Mouse (Mus musculus) bone marrow macrophage, adult 2 months (primary cell): Measurements from ENCODE around the gene Sh3d21. TPM values are rescaled to one million over a fixed set of nuclear protein-coding genes. Genes with fewer than 3 reads are reported as not detected.
A peak's percentile ranks its signal among the peaks of the same experiment; 100 is the strongest.
"Not testable (repeated sequence)": the region's sequence is repeated elsewhere in the genome, so short reads cannot be mapped to it uniquely, and the experiment has no call there.

ENCODE experiments used
- H3K27ac ChIP-seq: 2 replicates; pipeline ENCODE4 v1.5.1; 2012; ENCODE audit warnings: low read depth, low read length; ENCODE audit not compliant: insufficient read depth
- H3K4me1 ChIP-seq: 2 replicates; pipeline ENCODE4 v1.6.1; 2012; ENCODE audit warnings: low read length; ENCODE audit not compliant: control insufficient read depth, insufficient read depth
- H3K4me3 ChIP-seq: 2 replicates; pipeline ENCODE4 v1.5.1; 2012; ENCODE audit warnings: mild to moderate bottlenecking, low read length, moderate library complexity; ENCODE audit not compliant: insufficient read depth
- CTCF ChIP-seq: IDR thresholded peaks from 2 replicates; pipeline ENCODE4 v1.5.1; 2012; ENCODE audit warnings: low read depth, mild to moderate bottlenecking, low read length, moderate library complexity
- POLR2A ChIP-seq: IDR thresholded peaks from 2 replicates; pipeline ENCODE4 v1.6.1; 2012; ENCODE audit warnings: mild to moderate bottlenecking, low read depth, low read length, borderline replicate concordance
- polyA plus RNA-seq: library from polyadenylated mRNA; stranded (reverse); fragments of >200 nt; gene quantifications from 2 replicates; pipeline ENCODE4 v1.2.4, GENCODE M21; 2012; ENCODE audit not compliant: missing spikeins, insufficient read depth, insufficient read length

The Sh3d21 gene
- polyA plus RNA-seq, 1 experiment = 2.0 TPM

DNA sequence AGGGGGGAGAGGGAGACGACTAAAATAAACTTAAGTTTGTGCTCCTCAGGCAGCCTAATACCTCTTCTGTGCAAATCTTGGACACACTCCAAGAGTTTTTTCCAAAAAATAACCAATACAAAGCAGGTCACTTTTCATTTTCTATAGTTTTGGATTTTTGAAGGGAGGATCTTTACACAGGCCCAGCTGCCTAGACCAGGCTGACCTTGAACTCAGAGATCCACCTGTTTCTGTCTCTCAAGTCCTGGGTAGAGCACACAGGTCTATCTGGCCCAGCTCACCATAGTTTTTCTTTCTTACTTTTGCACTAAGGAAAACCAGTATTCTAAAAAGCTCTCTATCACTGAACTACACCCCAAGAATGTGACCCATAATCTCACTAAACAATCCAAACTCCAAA lies 36.7 kb upstream of the Sh3d21 start:
- Histone ChIP-seq H3K4me3 (peak overlapping the region; percentile 90), H3K4me1 (peaks cover 45% of the 10 kb centered on the region), H3K27ac (no peak overlapping the region)
- TF ChIP-seq POLR2A (no peak), CTCF (no peak)

DNA sequence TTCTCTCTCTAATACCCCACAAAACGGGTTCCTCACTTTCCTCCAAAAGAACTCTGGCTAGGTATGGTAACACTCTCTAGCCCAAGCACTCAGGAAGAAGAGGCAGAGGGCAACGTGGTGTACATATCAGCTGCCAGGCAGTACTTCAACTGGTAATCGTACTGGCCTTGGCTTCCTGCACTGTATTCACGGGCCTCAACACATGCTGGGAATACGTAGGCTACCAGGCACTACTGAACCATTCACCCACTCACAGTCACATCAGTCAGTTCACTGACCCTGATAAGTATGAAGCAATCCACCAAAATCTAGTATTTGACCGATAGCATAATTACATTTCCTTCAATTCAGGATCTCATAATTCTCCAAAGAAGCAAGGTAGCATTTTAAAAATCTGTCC lies 36.3 kb upstream of the Sh3d21 start:
- Histone ChIP-seq H3K27ac (no peak overlapping the region), H3K4me1 (peaks cover 46% of the 10 kb centered on the region), H3K4me3 (peak overlapping the region; percentile 38)
- TF ChIP-seq CTCF = no peak

DNA sequence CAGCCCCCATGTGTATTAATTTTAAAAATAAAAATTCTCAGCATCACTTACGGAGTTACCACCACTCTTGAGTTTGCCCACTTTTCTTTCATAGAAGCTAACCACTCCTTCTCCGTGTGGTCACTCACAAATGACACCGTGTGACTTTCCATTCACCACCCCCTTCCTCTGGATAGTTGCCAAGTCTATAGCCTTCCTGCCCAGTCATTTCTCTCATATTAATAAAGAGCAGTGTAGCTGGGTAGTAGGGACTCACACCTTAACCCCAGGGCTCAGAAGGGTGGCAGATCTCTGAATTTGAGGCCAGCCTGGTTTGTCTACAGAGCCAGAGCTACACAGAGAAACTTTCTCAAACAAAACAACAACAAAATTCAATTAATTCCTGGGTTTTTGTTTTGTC lies 34.2 kb upstream of the Sh3d21 start:
- Histone ChIP-seq H3K27ac (no peak overlapping the region), H3K4me3 (no peak overlapping the region), H3K4me1 (peaks cover 32% of the 10 kb centered on the region)
- TF ChIP-seq CTCF (no peak), POLR2A (no peak)

DNA sequence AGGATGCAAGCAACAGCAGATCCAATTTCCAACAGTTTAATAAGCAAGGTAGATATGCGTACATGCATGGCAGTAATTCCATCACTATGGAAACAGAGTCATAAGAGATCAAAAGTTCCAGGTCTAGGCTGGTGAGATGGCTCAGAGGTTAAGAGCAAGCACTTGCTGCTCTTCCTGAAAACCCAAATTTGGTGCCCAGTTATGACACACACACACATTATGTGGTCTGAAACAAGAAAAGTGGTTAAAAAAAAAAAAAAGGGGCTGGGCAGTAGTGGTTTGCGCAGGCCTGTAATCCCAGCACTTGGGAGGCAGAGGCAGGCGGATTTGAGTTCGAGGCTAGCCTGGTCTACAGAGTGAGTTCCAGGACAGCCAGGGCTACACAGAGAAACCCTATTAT lies 31.6 kb upstream of the Sh3d21 start:
- TF ChIP-seq POLR2A (no peak), CTCF (no peak)
- no peak overlapping the region for H3K4me3 ChIP-seq
- H3K27ac ChIP-seq = no peak overlapping the region
- H3K4me1 ChIP-seq = peaks cover 36% of the 10 kb centered on the region

DNA sequence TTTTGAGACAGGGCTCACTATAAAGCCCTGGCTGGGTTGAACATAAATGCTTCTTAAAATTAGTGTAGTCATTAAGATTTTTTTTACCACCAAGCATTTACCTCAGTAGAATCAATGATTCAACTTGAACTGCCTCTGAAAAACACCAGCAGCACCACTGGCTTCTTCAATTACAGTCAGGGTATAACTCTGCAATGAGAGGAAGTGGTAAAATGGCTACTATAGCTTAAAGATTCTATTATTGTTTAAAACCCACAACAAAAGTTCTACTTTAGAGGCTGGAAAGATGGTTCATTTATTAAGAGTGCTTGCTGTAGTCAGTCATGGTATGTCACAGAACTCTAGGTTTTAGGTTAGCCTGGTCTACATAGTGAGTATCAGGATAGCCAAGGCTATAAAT lies 30.9 kb upstream of the Sh3d21 start:
- Histone ChIP-seq H3K27ac (no peak overlapping the region), H3K4me3 (no peak overlapping the region), H3K4me1 (peaks cover 33% of the 10 kb centered on the region)
- TF ChIP-seq POLR2A (no peak), CTCF (no peak)

DNA sequence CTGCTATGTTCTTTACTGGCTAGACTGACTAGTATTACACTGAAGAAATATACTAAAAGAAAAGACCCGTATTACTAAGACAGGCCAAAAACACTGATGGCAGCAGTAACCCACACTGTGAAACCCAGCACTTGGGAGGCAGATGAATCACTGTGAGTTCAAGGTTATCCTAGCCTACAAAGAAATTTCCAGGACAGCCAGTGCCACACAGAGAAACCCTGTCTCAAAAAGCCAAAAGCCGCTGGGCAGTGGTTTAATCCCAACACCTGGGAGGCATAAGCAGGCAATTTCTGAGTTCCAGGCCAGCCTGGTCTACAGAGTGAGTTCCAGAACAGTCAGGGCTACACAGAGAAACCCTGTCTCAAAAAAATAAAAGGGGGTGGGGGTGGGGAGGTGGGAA lies 27.3 kb upstream of the Sh3d21 start:
- TF ChIP-seq POLR2A (no peak), CTCF (no peak)
- Histone ChIP-seq H3K4me1 (peaks cover 11% of the 10 kb centered on the region), H3K27ac (no peak overlapping the region), H3K4me3 (no peak overlapping the region)

DNA sequence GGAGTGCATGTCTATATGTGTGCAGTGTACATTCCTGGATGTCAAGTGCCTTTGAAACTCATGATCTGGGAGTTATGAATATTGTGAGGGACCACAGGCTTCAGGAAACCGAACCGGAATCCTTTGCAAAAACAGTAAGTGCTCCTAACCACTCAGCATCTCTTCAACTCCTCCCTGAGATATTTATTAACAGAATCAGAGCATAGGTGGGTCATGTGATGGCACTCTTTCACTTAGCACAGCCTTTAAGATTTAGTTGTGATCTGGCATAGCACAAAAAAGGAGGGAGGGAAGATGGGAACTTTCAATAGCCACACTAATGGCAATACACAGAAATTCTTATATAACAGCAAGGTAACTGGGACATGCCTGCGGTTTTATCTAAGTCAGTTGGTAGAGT lies 23.8 kb upstream of the Sh3d21 start:
- TF ChIP-seq CTCF = no peak
- H3K4me3 ChIP-seq = no peak overlapping the region
- no peak overlapping the region for H3K27ac ChIP-seq
- H3K4me1 ChIP-seq = peaks cover 2% of the 10 kb centered on the region; the same call in 1 of the 2 replicates

DNA sequence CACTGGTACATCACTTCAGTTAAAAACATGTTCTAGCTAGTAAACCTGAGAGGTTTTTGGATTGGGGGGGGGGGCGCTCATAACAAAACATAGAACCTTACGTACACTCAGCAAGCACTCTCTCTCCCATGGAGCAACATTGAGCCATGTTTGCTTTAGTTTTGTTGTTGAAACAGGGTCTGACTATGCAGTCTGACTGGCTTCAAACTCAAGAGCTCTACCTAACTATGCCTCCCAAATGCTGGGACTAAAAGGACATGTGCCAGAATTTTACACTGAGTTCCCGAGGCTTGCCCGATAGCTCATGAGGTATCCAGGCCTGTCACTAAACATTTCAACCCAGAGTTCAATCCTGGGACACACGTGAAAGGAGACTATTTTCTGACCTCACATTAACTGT lies 19.7 kb upstream of the Sh3d21 start:
- Histone ChIP-seq H3K4me1 (no peaks in the 10 kb centered on the region), H3K27ac (no peak overlapping the region), H3K4me3 (no peak overlapping the region)
- no peak for TF ChIP-seq POLR2A
- TF ChIP-seq CTCF = no peak

DNA sequence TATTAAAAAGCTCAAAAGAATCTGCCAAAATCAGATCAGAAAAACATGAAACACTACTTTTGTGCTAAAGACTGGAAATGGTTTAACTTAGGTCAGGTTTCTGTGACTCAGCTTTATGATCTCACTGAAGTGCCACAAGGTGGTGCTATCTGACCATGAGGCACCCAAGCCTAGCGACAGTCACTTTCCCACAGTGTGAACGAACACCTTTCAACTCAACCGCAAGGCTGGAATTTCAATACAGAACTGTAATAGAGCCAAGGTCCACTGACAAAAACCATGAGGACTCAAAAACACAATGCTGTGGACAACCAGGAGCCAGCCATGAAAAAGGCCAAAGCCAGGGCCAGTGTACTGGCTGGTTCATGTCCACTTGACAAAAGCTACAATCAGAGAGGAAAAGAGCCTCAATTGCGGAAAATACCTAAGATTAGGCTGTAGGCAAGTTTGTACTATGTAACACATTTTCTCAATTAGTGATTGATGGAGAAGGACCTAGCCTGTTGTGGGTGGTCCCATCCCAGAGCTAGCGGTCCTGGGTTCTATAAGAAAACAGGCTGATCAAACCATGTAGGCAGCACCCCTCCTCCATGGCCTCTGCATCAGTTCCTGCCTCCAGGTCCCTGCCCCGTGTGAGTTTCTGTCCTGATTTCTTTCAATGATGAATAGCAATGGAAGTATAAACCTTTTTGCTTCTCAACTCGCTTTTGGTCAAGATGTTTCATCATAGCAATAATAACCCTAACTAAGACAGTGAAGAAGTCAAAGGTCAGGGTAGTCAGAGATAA lies 18.1 kb upstream of the Sh3d21 start:
- H3K27ac ChIP-seq = no peak overlapping the region
- H3K4me3 ChIP-seq = no peak overlapping the region
- TF ChIP-seq CTCF = peak; percentile 53
- TF ChIP-seq POLR2A = no peak
- H3K4me1 ChIP-seq = no peaks in the 10 kb centered on the region

DNA sequence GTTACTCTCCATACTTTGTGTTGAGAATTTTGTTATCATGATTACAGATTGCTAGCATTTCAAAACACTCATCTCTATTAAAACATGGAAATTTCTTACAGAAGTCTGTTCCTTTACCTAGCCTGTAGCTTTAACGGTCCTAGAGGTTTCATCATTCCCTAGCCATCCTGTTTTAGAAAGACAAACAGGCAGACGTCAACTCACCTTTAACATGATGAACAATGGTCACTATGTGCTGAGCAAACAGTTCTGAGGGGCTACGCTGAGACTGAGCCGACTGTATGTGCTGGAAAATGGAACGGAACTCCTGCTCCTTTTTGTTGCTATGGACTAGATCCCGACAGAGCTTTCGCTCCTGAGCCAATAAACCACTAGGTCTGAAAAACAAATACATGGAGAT lies 12.7 kb upstream of the Sh3d21 start:
- H3K4me1 ChIP-seq, H3K27ac ChIP-seq, H3K4me3 ChIP-seq: not testable (repeated sequence)

DNA sequence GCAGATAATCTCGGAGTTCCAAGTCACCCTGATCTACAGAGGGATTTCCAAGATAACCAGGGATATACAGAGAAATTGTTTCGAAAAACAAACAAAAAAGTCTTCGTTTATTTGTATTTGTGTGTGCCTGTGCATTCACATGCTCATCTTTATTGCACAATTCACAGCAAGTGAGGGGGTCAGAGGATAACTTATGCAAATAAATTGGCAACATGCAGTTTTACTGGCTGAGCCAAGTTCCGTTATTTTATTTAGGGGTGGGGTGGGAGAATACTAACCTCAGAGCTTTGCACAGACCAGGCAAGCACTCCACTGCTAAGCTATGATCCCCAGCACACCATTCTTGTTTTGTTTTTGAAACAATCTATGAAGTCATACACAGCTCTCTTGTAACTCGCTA lies 10.5 kb upstream of the Sh3d21 start:
- Histone ChIP-seq H3K4me3 (no peak overlapping the region), H3K27ac (no peak overlapping the region), H3K4me1 (no peaks in the 10 kb centered on the region)
- TF ChIP-seq POLR2A (no peak), CTCF (no peak)

DNA sequence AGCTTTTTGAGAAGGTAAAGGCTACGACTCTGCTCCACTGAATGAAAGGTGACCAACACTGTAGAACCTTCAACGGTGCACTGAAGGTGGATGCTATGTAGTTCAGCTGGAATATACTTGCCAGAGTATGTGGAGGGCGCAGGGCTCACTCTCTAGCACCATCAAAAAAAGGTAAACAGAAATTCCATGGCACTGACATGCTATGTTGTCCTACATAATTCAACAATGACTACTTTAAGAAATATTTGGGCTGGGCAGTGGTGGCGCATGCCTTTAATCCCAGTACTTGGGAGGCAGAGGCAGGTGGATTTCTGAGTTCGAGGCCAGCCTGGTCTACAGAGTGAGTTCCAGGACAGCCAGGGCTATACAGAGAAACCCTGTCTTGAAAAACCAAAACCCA lies 7.4 kb upstream of the Sh3d21 start:
- not testable (repeated sequence) for H3K4me1 ChIP-seq, H3K4me3 ChIP-seq, H3K27ac ChIP-seq
